Mouse (Mus musculus): ENCODE results near the gene Pla2g4d. TPM values are rescaled to one million over a fixed set of nuclear protein-coding genes. Genes with fewer than 3 reads are reported as not detected.

Pla2g4d gene
- polyA plus RNA-seq, 1 experiment from 2014 or later, result not detected

GRCm38 (mm10) chr2:120291471-120292078 is 2.6 kb upstream of the Pla2g4d start:
- ATAC-seq (ENCODE audit: insufficient number of reproducible peaks, low FRiP score), result no peak
- no peak overlapping the region for H3K27ac ChIP-seq (ENCODE audit: poor library complexity, severe bottlenecking)
- no peak overlapping the region for H3K4me2 ChIP-seq
- H3K4me1 ChIP-seq (replicated peaks), result no peaks in the 10 kb centered on the region
- no peaks in the 10 kb centered on the region for H3K9me3 ChIP-seq (replicated peaks)
- no peaks in the 10 kb centered on the region for H3K27me3 ChIP-seq (replicated peaks)
- H3K36me3 ChIP-seq, result no peaks in the 10 kb centered on the region
- H3K4me3 ChIP-seq, result no peak overlapping the region
- 69% methylated on average over 8 of the region's 9 CpGs for WGBS
- no peak overlapping the region for H3K9ac ChIP-seq

DNA sequence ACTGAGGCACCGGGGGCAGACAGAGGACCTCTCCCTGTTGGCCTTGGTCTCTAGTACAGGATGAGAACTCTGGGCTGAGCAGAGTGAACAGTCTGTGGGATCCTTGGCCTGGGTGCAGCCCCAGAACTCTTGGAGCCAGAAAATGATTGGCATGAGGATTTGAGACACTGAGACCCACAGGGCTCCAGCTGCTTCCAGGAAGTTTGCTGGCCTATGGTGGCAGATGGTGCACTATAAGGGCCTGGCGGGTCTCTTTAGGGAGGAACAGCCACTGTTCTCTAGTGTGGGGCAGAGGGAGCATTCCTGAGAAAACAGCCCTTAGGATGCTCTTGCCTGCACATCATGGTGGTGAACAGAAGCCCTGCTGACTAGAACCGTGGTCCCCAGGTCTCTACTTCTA is 596 bp downstream of the Pla2g4d start:
- ATAC-seq (ENCODE audit: insufficient number of reproducible peaks, low FRiP score), result no peak
- Histone ChIP-seq H3K36me3 (no peaks in the 10 kb centered on the region), H3K4me1 (replicated peaks) (no peaks in the 10 kb centered on the region), H3K27me3 (replicated peaks) (no peaks in the 10 kb centered on the region), H3K9me3 (replicated peaks) (no peaks in the 10 kb centered on the region), H3K4me2 (no peak overlapping the region), H3K27ac (ENCODE audit: poor library complexity, severe bottlenecking) (no peak overlapping the region), H3K4me3 (no peak overlapping the region), H3K9ac (no peak overlapping the region)
- 70% methylated on average over 3 of the region's 3 CpGs for WGBS

DNA sequence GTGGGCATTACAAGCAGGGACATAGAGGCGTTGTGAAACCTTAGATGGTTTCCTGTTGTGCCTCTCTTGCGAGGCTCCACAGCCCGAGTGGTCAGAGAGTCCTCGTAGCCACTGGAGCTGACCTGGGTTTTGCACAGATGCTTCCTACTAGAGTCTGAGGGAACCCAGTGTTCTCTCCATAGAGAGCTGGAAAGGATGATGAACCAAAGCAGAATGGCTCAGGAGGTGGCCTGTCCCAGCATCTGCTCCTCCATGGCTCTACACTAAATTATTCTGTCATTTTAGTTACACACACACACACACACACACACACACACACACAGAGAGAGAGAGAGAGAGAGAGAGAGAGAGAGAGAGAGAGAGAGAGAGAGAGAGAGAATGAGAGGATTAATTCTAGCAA is 3.4 kb downstream of the Pla2g4d start:
- Histone ChIP-seq H3K9me3 (replicated peaks) (no peaks in the 10 kb centered on the region), H3K4me3 (no peak overlapping the region), H3K4me2 (no peak overlapping the region), H3K9ac (no peak overlapping the region), H3K27me3 (replicated peaks) (no peaks in the 10 kb centered on the region), H3K36me3 (no peaks in the 10 kb centered on the region), H3K4me1 (replicated peaks) (no peaks in the 10 kb centered on the region), H3K27ac (ENCODE audit: poor library complexity, severe bottlenecking) (no peak overlapping the region)
- WGBS, result 67% methylated on average over 4 of the region's 4 CpGs
- no peak for ATAC-seq (ENCODE audit: insufficient number of reproducible peaks, low FRiP score)

DNA sequence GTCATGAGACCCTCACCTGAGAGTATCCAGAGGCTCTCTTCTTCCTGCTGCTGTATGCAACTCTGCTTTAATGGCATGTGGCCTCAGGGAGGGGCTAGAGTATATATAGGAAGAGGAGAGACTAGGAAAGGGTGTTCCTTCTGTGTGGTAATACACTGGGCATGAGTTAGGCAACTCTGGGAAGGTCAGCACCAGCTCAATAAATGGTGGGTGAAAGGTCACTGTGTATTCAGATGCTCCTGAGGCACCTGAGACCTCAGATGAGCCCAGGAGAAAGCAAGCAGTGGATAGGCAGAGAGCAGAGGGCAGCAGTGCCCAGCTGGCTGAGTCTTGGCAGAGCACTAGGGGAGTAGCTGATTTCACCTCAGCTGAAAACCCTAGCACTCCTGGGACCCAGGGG is 4.3 kb downstream of the Pla2g4d start:
- no peak for ATAC-seq (ENCODE audit: insufficient number of reproducible peaks, low FRiP score)

GRCm38 (mm10) chr2:120284094-120284493 is 4.9 kb downstream of the Pla2g4d start:
- 80% methylated on average over 5 of the region's 5 CpGs for WGBS
- ATAC-seq (ENCODE audit: insufficient number of reproducible peaks, low FRiP score), result no peak
- H3K36me3 ChIP-seq, result no peaks in the 10 kb centered on the region
- no peak overlapping the region for H3K27ac ChIP-seq (ENCODE audit: poor library complexity, severe bottlenecking)
- H3K4me3 ChIP-seq, result no peak overlapping the region
- no peaks in the 10 kb centered on the region for H3K27me3 ChIP-seq (replicated peaks)
- no peaks in the 10 kb centered on the region for H3K4me1 ChIP-seq (replicated peaks)
- H3K9me3 ChIP-seq (replicated peaks), result no peaks in the 10 kb centered on the region
- no peak overlapping the region for H3K4me2 ChIP-seq
- H3K9ac ChIP-seq, result no peak overlapping the region

More for the DNA sequence above, 4.3 kb downstream of the Pla2g4d start:
- Histone ChIP-seq H3K4me3 (no peak overlapping the region), H3K27ac (ENCODE audit: poor library complexity, severe bottlenecking) (no peak overlapping the region), H3K4me2 (no peak overlapping the region), H3K9ac (no peak overlapping the region), H3K9me3 (replicated peaks) (no peaks in the 10 kb centered on the region), H3K36me3 (no peaks in the 10 kb centered on the region), H3K4me1 (replicated peaks) (no peaks in the 10 kb centered on the region), H3K27me3 (replicated peaks) (no peaks in the 10 kb centered on the region)

GRCm38 (mm10) chr2:120283550-120283949 is 5.4 kb downstream of the Pla2g4d start:
- no peak for ATAC-seq (ENCODE audit: insufficient number of reproducible peaks, low FRiP score)
- H3K36me3 ChIP-seq, result no peaks in the 10 kb centered on the region
- H3K4me1 ChIP-seq (replicated peaks), result no peaks in the 10 kb centered on the region
- no peaks in the 10 kb centered on the region for H3K27me3 ChIP-seq (replicated peaks)
- H3K9ac ChIP-seq, result no peak overlapping the region
- H3K4me3 ChIP-seq, result no peak overlapping the region
- H3K4me2 ChIP-seq, result no peak overlapping the region
- WGBS, result 40% methylated on average over 6 of the region's 6 CpGs
- no peak overlapping the region for H3K27ac ChIP-seq (ENCODE audit: poor library complexity, severe bottlenecking)
- no peaks in the 10 kb centered on the region for H3K9me3 ChIP-seq (replicated peaks)

- no peaks in the 10 kb centered on the region for H3K27me3 ChIP-seq (replicated peaks)
- H3K4me3 ChIP-seq, result no peak overlapping the region
- H3K4me1 ChIP-seq (replicated peaks), result no peaks in the 10 kb centered on the region
- ATAC-seq (ENCODE audit: insufficient number of reproducible peaks, low FRiP score), result no peak
- H3K9me3 ChIP-seq (replicated peaks), result no peaks in the 10 kb centered on the region
- H3K27ac ChIP-seq (ENCODE audit: poor library complexity, severe bottlenecking), result no peak overlapping the region
- H3K9ac ChIP-seq, result no peak overlapping the region
- no peak overlapping the region for H3K4me2 ChIP-seq
- H3K36me3 ChIP-seq, result no peaks in the 10 kb centered on the region
- 47% methylated on average over 3 of the region's 3 CpGs for WGBS
Measured at GRCm38 (mm10) chr2:120281221-120281620, 7.8 kb downstream of the Pla2g4d start.

DNA sequence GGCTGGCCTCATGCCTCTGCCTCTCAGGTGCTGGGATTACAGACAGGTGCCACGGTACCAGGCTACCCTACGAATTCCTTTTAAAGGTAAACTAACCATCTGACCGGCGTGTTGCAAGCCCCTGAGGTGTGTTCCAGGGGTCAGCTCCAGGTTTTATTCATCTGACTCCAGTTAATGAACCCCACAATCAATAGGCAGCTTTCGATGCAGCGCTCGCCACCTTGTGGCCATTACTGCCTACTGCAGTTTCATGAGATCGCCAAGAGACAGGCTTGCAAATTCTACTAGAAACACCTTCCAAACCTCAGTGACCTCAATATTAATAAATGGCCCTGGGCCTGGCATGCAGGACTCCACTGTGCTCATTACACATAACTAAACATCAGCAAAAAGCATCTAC is 9.0 kb downstream of the Pla2g4d start:
- H3K9me3 ChIP-seq (replicated peaks), result no peaks in the 10 kb centered on the region
- 14% methylated on average over 8 of the region's 8 CpGs for WGBS
- no peaks in the 10 kb centered on the region for H3K4me1 ChIP-seq (replicated peaks)
- no peak for ATAC-seq (ENCODE audit: insufficient number of reproducible peaks, low FRiP score)
- H3K4me3 ChIP-seq, result no peak overlapping the region
- H3K4me2 ChIP-seq, result no peak overlapping the region
- no peak overlapping the region for H3K27ac ChIP-seq (ENCODE audit: poor library complexity, severe bottlenecking)
- H3K9ac ChIP-seq, result no peak overlapping the region
- H3K36me3 ChIP-seq, result no peaks in the 10 kb centered on the region
- no peaks in the 10 kb centered on the region for H3K27me3 ChIP-seq (replicated peaks)

GRCm38 (mm10) chr2:120276951-120277350 is 12.0 kb downstream of the Pla2g4d start:
- no peaks in the 10 kb centered on the region for H3K4me1 ChIP-seq (replicated peaks)
- H3K27ac ChIP-seq (ENCODE audit: poor library complexity, severe bottlenecking), result no peak overlapping the region
- no peak for ATAC-seq (ENCODE audit: insufficient number of reproducible peaks, low FRiP score)
- no peaks in the 10 kb centered on the region for H3K9me3 ChIP-seq (replicated peaks)
- no peak overlapping the region for H3K4me3 ChIP-seq
- 72% methylated on average over 4 of the region's 4 CpGs for WGBS
- no peak overlapping the region for H3K9ac ChIP-seq
- H3K27me3 ChIP-seq (replicated peaks), result no peaks in the 10 kb centered on the region
- no peaks in the 10 kb centered on the region for H3K36me3 ChIP-seq
- H3K4me2 ChIP-seq, result no peak overlapping the region

DNA sequence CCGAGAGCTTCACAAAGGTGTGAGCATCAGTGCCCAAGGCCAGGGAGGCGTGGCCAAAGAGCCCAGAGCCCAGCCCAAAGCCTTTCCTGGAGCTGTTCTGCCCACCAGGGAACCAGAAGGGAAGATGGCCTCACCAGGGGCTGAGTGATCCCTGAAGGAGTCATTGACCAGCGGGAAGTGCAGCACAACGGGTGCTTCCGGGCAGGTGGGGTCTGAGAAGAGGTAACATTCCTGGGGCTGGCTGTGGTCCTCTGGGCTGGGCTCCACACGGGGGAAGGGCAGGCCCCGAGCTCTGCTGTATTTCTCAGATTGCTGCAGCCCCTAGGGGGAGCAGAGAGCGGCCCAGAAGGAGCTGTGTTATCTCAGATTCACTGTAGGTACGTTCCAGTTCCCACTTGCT is 20.4 kb downstream of the Pla2g4d start:
- Histone ChIP-seq H3K9me3 (replicated peaks) (peaks cover 3% of the 10 kb centered on the region; the same call in 1 of the 2 replicates), H3K4me1 (replicated peaks) (peaks cover 9% of the 10 kb centered on the region; the same call in 1 of the 2 replicates), H3K36me3 (no peaks in the 10 kb centered on the region), H3K27me3 (replicated peaks) (peaks cover 36% of the 10 kb centered on the region), H3K4me3 (peak overlapping the region; percentile 17), H3K9ac (no peak overlapping the region), H3K4me2 (peak overlapping the region; percentile 57), H3K27ac (ENCODE audit: poor library complexity, severe bottlenecking) (no peak overlapping the region)
- ATAC-seq (ENCODE audit: insufficient number of reproducible peaks, low FRiP score), result no peak
- WGBS, result under 1% methylated on average over 9 of the region's 9 CpGs

DNA sequence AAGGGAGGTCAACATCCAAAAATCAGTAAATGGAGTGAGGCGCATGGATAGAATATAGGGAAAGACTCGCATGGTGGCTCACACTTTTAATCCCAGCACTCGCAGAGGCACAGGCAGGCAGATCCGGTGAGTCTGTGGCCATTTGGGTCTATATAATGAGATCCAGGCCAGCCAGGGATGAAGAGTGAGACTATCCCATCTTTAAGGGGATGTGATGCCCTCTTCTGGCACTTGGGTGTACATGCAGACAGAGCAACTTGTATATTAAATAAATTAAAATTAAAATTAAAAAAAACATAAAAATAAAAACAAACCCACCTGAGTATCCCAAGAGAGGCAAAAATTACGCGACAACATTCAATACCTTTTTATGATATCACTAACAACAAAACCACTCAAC is 23.5 kb downstream of the Pla2g4d start:
- Histone ChIP-seq H3K4me1 (replicated peaks) (peaks cover 9% of the 10 kb centered on the region; the same call in 1 of the 2 replicates), H3K4me3 (no peak overlapping the region), H3K27ac (ENCODE audit: poor library complexity, severe bottlenecking) (no peak overlapping the region), H3K27me3 (replicated peaks) (peaks cover 34% of the 10 kb centered on the region), H3K9me3 (replicated peaks) (peaks cover 3% of the 10 kb centered on the region; the same call in 1 of the 2 replicates), H3K36me3 (no peaks in the 10 kb centered on the region), H3K4me2 (no peak overlapping the region), H3K9ac (no peak overlapping the region)
- ATAC-seq (ENCODE audit: insufficient number of reproducible peaks, low FRiP score), result no peak
- WGBS, result 59% methylated on average over 6 of the region's 6 CpGs

- no peak for ATAC-seq (ENCODE audit: insufficient number of reproducible peaks, low FRiP score)
Measured at GRCm38 (mm10) chr2:120264858-120265257, 24.1 kb downstream of the Pla2g4d start.

More at GRCm38 (mm10) chr2:120264858-120265257, 24.1 kb downstream of the Pla2g4d start:
- Histone ChIP-seq H3K27ac (ENCODE audit: poor library complexity, severe bottlenecking) (no peak overlapping the region), H3K4me2 (no peak overlapping the region), H3K4me3 (no peak overlapping the region), H3K9me3 (replicated peaks) (peaks cover 3% of the 10 kb centered on the region; the same call in 1 of the 2 replicates), H3K27me3 (replicated peaks) (peaks cover 27% of the 10 kb centered on the region), H3K9ac (no peak overlapping the region), H3K4me1 (replicated peaks) (peaks cover 9% of the 10 kb centered on the region; the same call in 1 of the 2 replicates), H3K36me3 (no peaks in the 10 kb centered on the region)
- WGBS, result 44% methylated on average over 10 of the region's 10 CpGs

Data from heart, embryonic 12.5 days (tissue).